Mouse (Mus musculus) heart, embryonic 16.5 days (tissue): ENCODE results near the gene Tsr1. TPM values are rescaled to one million over a fixed set of nuclear protein-coding genes. Genes with fewer than 3 reads are reported as not detected.
A peak's percentile ranks its signal among the peaks of the same experiment; 100 is the strongest.

Source experiments
- ATAC-seq: fragments of 200-750 bp; cut with Nextera tagmentation; replicated peaks from 2 replicates; pipeline ENCODE4 v1.8.0; 2017; ENCODE audit warnings: moderate number of reproducible peaks; ENCODE audit not compliant: insufficient read depth, low FRiP score; ENCODE audit errors: extremely low read depth
- H3K27ac ChIP-seq: fragments of 300-500 bp; sonication (generic); 2 replicates; pipeline ENCODE4 v1.5.1; 2014; ENCODE audit warnings: mild to moderate bottlenecking, low read length, control low read depth, moderate library complexity
- H3K27me3 ChIP-seq: fragments of 300-500 bp; sonication (generic); 2 replicates; pipeline ENCODE4 v1.6.1; 2014; ENCODE audit warnings: low read length, mixed read lengths; ENCODE audit not compliant: control insufficient read depth, insufficient read depth
- H3K36me3 ChIP-seq: fragments of 300-500 bp; sonication (generic); 2 replicates; pipeline ENCODE4 v1.6.1; 2014; ENCODE audit not compliant: control insufficient read depth, insufficient read depth
- H3K4me1 ChIP-seq: fragments of 300-500 bp; sonication (generic); 2 replicates; pipeline ENCODE4 v1.6.1; 2014; ENCODE audit warnings: low read length, mixed read lengths; ENCODE audit not compliant: control insufficient read depth, insufficient read depth
- H3K4me2 ChIP-seq: fragments of 300-500 bp; sonication (generic); 2 replicates; pipeline ENCODE4 v1.6.1; 2014; ENCODE audit warnings: low read depth, mild to moderate bottlenecking, control low read depth, low read length
- H3K4me3 ChIP-seq: fragments of 300-500 bp; sonication (generic); 2 replicates; pipeline ENCODE4 v1.5.1; 2014; ENCODE audit warnings: mild to moderate bottlenecking, control low read depth, low read length
- H3K9ac ChIP-seq: fragments of 300-500 bp; sonication (generic); 2 replicates; pipeline ENCODE4 v1.6.1; 2014; ENCODE audit warnings: low read length, control low read depth
- H3K9me3 ChIP-seq: fragments of 300-500 bp; sonication (generic); replicated peaks from 2 replicates; pipeline ENCODE4 v1.6.1; 2016; ENCODE audit warnings: low read length; ENCODE audit not compliant: control insufficient read depth
- WGBS: fragments of 180-500 bp; shearing (Covaris S2); extraction: QIAGEN DNeasy Blood & Tissue Kit; methylation state at CpG from one replicate; pipeline ENCODE4 v1.1.7; 2014; 5-methylcytosine and 5-hydroxymethylcytosine counted together
- polyA plus RNA-seq: library from polyadenylated mRNA; unstranded; fragments of >200 nt; fragmentation: Nextera tagmentation; extraction: Ambion mirVana; gene quantifications from 2 replicates; pipeline ENCODE4 v1.2.1, GENCODE M21; 2015

The Tsr1 gene
- polyA plus RNA-seq, 1 experiment from 2014 or later, result 24.7 TPM

DNA sequence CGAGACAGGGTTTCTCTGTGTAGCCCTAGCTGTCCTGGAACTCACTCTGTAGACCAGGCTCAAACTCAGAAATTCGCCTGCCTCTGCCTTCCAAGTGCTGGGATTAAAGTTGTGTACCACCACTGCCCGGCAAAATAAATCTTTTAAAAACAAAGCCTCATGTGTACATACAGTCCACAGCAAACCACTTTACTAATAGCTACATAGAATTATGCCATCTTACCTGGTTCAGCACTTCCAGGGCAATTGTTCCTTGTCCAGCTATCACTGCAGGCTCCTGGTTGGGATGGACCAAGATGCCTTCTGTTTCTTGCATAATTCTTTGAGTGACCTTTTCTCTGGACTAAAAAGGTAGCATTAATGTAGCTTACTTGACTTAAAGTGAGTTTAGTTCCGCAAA, 12.1 kb downstream of the Tsr1 start:
- WGBS, result 90% methylated on average over 4 of the region's 4 CpGs

DNA sequence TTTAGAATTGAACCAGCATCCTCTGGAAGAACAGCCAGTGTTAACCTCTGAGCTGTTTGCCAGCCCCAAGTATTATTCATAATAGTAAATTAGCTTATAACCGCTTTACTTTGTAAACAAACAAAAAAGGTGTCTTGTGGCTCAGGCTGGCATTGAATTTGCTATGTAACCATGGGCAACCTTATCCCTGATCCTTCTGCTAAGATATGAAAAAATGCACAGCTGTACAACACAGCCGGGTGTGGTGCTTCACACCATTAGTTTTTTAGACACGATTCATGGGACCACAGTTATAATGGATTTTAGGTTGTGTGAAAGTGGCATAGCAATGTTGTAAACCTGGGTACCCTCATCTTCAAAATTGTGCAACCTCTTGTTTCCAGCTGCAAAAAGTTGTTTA, 14.6 kb downstream of the Tsr1 start:
- H3K4me1 ChIP-seq, result peaks cover 10% of the 10 kb centered on the region
- H3K9ac ChIP-seq, result no peak overlapping the region
- H3K9me3 ChIP-seq, result no peaks in the 10 kb centered on the region
- H3K36me3 ChIP-seq, result peaks cover 30% of the 10 kb centered on the region
- no peak overlapping the region for H3K4me3 ChIP-seq
- no peak overlapping the region for H3K27ac ChIP-seq
- ATAC-seq, result no peak
- no peak overlapping the region for H3K4me2 ChIP-seq
- no peaks in the 10 kb centered on the region for H3K27me3 ChIP-seq
- 81% methylated on average over 3 of the region's 3 CpGs for WGBS

More for the DNA sequence above, 12.1 kb downstream of the Tsr1 start:
- Histone ChIP-seq H3K9ac (no peak overlapping the region), H3K4me1 (no peaks in the 10 kb centered on the region), H3K4me2 (no peak overlapping the region), H3K27ac (no peak overlapping the region), H3K27me3 (no peaks in the 10 kb centered on the region), H3K4me3 (no peak overlapping the region), H3K9me3 (no peaks in the 10 kb centered on the region), H3K36me3 (peaks cover 54% of the 10 kb centered on the region)
- ATAC-seq, result no peak

DNA sequence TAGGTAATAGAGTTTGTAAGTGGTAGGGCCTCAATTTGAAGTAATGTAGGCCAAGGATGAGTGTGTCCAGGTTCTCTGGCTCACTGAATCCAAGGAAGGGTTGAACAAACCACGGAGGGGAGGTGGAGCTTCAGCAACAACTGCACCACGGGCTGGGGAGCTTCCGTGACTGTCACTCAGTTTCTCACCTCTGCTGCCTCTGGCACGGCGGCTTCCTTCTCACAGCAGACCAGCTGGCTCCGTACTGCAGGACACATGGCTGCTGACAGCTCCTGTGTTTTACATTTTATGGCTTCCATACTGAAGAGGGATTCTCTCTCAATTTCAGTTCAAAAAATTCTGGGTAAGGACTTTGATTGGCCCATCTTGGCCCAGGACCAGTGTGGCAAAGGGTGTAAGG, 21.4 kb downstream of the Tsr1 start:
- 74% methylated on average over 6 of the region's 6 CpGs for WGBS
- no peak overlapping the region for H3K9ac ChIP-seq

DNA sequence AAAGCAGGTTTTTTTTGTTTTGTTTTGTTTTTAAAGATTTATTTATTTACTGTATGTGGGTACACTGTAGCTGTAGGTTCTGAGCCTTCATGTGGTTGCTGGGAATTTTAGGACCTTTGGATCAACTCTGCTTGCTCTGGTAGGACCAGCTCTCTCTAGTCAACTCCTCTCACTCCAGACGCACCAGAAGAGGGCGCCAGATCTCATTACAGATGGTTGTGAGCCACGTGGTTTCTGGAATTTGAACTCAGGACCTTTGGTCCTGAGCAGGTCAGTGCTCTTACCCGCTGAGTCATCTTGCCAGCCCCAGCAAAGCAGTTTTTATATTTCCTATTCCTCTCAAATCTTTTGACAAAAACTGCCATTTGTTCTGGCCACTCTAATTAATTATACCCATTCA, 26.3 kb downstream of the Tsr1 start:
- Histone ChIP-seq H3K4me2 (no peak overlapping the region; the same call in 1 of the 2 replicates), H3K27me3 (no peaks in the 10 kb centered on the region), H3K27ac (no peak overlapping the region), H3K9ac (no peak overlapping the region), H3K36me3 (peaks cover 3% of the 10 kb centered on the region), H3K4me3 (no peak overlapping the region), H3K9me3 (no peaks in the 10 kb centered on the region), H3K4me1 (peaks cover 15% of the 10 kb centered on the region)
- no peak for ATAC-seq
- 59% methylated on average over 4 of the region's 4 CpGs for WGBS

More for the DNA sequence above, 21.4 kb downstream of the Tsr1 start:
- Histone ChIP-seq H3K27ac (no peak overlapping the region), H3K4me3 (no peak overlapping the region), H3K36me3 (peaks cover 11% of the 10 kb centered on the region), H3K27me3 (no peaks in the 10 kb centered on the region), H3K9me3 (no peaks in the 10 kb centered on the region), H3K4me2 (no peak overlapping the region), H3K4me1 (peaks cover 10% of the 10 kb centered on the region)
- ATAC-seq, result no peak

DNA sequence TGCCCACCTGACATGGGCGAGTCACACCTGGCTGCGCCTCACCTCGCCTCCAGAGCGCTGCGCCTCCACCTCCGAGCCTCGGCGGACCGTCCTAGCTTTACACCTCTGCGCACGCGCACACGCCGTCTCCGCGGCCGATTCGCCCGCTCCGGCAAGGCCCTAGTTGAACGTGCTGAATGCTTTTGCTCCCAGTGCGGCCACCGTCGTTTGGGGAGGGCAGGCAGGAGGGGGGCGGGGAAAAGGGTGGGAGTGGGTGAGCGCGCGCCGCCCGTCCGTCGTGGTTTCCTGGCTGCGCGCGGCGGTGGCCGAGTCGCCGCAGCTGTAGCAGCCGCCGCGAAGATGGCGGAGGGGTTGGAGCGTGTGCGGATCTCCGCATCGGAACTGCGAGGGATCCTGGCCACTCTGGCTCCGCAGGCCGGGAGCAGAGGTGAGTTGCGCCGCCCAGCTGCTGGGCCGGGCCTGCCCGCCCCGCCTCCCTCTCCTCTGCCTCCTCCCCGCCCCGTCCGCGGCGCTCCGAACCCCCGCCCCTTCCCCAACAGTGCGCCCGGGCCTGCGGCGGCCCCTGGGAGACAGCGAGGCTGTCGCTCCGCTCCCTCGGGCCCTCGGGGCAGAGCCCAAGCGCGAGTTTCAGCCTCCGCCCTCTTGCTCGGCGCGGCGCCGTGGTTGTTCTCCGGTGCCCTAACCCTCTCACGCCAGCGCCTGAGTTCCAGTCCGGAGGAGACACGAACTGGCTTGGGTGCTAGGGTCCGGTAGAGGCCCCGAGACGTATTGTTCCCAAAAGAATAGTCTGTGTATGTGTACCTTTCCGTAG, 27.9 kb downstream of the Tsr1 start, which contains the start of the genes Smg6 and Srr:
TSS of gene Smg6 (plus strand) at position 247 of the 811 bp plus-strand sequence.
TSS of gene Srr (minus strand) at position 372 of the 811 bp plus-strand sequence.
- Histone ChIP-seq H3K27ac (peak within 1 kb of the TSS; percentile 99), H3K4me3 (peak within 1 kb of the TSS; percentile 83), H3K4me1 (peaks cover 15% of the 10 kb centered on the region), H3K27me3 (no peaks in the 10 kb centered on the region), H3K36me3 (peaks cover 7% of the 10 kb centered on the region), H3K9me3 (no peaks in the 10 kb centered on the region), H3K9ac (peak within 1 kb of the TSS; percentile 92), H3K4me2 (peak within 1 kb of the TSS; percentile 84)
- ATAC-seq, result peak; percentile 97
- under 1% methylated on average over 86 of the region's 88 CpGs for WGBS

DNA sequence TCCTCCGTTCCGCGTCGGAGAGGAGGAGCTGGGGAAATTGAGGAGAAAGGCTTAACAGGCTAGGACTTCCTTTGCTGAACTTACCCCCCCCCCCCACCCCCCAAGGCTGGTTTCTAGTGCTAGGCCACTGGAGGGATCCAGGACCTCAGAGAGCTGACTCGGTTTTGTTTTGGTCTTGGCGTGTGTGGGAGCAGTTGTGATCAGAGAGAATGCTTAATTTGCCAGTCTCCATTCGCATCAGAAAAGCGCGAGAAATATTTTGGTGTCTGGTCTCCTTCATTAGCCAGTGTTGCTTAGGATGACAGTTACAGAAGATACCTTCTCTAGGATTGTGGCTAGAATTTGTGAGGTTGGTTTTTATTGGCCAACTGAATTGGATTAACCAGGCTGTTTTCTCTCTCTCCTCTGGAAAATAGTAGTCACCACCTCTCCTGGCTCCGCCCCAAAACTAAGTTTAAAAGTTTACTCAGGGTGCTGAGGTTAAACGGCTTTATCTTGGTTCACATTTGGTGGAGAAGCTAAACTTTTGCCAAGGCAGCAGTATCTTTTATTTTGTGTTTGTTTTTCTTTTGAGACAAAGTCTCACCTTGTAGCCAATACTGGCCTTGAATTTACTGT, 28.6 kb downstream of the Tsr1 start:
- peaks cover 15% of the 10 kb centered on the region for H3K4me1 ChIP-seq
- ATAC-seq, result peak; percentile 12; the same call in 1 of the 2 replicates
- H3K4me2 ChIP-seq, result peak overlapping the region; percentile 84
- 3% methylated on average over 11 of the region's 11 CpGs for WGBS
- H3K9me3 ChIP-seq, result no peaks in the 10 kb centered on the region
- peaks cover 13% of the 10 kb centered on the region for H3K36me3 ChIP-seq
- H3K4me3 ChIP-seq, result peak overlapping the region; percentile 83
- H3K27ac ChIP-seq, result peak overlapping the region; percentile 99
- peak overlapping the region; percentile 92 for H3K9ac ChIP-seq
- no peaks in the 10 kb centered on the region for H3K27me3 ChIP-seq

DNA sequence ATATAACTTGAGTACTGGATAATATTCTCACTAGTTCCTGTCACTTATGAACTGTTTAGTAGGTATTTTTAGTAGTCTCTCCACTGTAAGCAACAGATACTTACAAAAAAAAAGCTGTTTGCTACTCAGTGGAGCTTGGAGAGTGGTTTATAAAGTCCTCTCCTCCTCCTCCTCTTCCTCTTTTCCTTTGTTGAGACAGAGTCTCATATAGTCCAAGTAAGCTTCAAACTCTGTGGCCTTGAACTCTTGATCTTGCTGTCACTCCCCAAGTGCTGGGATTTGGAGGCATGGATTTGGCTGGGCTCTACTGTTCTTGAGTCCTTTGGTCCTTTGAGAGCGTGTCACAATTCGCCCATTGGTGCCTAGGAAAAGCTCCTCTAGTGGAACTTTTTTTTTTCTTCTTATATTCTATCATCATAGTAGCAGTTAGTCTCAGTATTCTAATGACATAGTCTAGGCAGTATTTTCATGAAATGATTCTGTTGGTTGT, 29.4 kb downstream of the Tsr1 start:
- WGBS, result 88% methylated on average over 2 of the region's 2 CpGs
- Histone ChIP-seq H3K27me3 (no peaks in the 10 kb centered on the region), H3K9ac (no peak overlapping the region; the same call in 1 of the 2 replicates), H3K27ac (peak overlapping the region; percentile 51; the same call in 1 of the 2 replicates), H3K4me3 (no peak overlapping the region), H3K4me1 (peaks cover 15% of the 10 kb centered on the region), H3K9me3 (no peaks in the 10 kb centered on the region), H3K4me2 (peak overlapping the region; percentile 84), H3K36me3 (peaks cover 14% of the 10 kb centered on the region)
- no peak for ATAC-seq

DNA sequence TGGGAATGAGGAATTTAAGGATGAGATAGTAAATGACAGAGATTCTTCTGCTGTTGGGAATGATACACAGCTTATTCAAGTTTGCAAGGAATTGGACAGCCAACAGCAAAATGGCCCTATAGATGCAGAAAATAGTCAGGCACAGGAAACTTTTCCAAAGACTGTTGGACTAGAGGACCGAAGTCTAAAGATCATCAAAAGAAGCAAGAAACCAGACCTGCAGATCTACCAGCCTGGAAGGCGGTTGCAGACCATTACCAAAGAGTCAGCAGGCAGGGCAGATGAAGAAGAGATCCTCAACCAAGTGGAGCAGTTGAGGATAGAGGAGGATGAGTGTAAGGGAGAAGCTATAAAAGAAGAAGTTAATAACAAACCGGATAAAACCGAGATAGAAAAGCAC, 31.2 kb downstream of the Tsr1 start:
- Histone ChIP-seq H3K36me3 (peaks cover 18% of the 10 kb centered on the region), H3K27ac (no peak overlapping the region), H3K4me1 (peaks cover 15% of the 10 kb centered on the region), H3K9me3 (no peaks in the 10 kb centered on the region), H3K4me3 (no peak overlapping the region), H3K4me2 (no peak overlapping the region), H3K9ac (no peak overlapping the region), H3K27me3 (no peaks in the 10 kb centered on the region)
- ATAC-seq, result no peak
- 91% methylated on average over 4 of the region's 4 CpGs for WGBS

DNA sequence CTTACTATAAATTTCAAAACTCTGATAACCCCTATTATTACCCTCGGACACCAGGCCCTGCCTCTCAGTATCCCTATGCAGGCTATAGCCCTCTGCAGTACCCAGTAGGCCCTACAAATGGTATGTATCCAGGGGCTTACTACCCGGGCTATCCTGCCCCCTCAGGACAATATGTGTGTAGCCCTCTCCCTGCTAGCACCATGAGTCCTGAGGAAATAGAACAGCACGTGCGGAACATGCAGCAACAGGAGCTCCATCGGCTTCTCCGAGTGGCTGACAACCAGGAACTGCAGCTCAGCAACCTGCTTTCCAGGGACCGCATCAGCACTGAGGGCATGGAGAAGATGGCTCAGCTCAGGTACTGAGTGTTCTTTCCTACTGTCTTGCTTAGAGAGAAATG, 32.5 kb downstream of the Tsr1 start:
- ATAC-seq, result no peak
- Histone ChIP-seq H3K9me3 (no peaks in the 10 kb centered on the region), H3K4me3 (no peak overlapping the region), H3K4me2 (no peak overlapping the region), H3K4me1 (peaks cover 10% of the 10 kb centered on the region), H3K9ac (no peak overlapping the region), H3K27me3 (no peaks in the 10 kb centered on the region), H3K36me3 (peaks cover 28% of the 10 kb centered on the region), H3K27ac (no peak overlapping the region)
- 96% methylated on average over 7 of the region's 7 CpGs for WGBS
